Mouse (Mus musculus): ENCODE data around the gene Agmo. TPM values are rescaled to one million over a fixed set of nuclear protein-coding genes. Genes with fewer than 3 reads are reported as not detected.

Agmo gene
- polyA plus RNA-seq, 1 experiment from 2014 or later, result 0.37 TPM

GRCm38 (mm10) chr12:37273964-37274657, 32.7 kb downstream of the Agmo start:
- 78% methylated on average over 5 of the region's 5 CpGs for WGBS
- ATAC-seq (ENCODE audit: insufficient number of reproducible peaks, low FRiP score), result no peak
- Histone ChIP-seq H3K9ac (no peak overlapping the region), H3K27me3 (replicated peaks) (no peaks in the 10 kb centered on the region), H3K9me3 (replicated peaks) (no peaks in the 10 kb centered on the region), H3K4me3 (no peak overlapping the region), H3K36me3 (no peaks in the 10 kb centered on the region), H3K4me1 (replicated peaks) (no peaks in the 10 kb centered on the region), H3K4me2 (no peak overlapping the region), H3K27ac (ENCODE audit: poor library complexity, severe bottlenecking) (no peak overlapping the region)

GRCm38 (mm10) chr12:37274658-37275019, 33.2 kb downstream of the Agmo start:
- Histone ChIP-seq H3K27me3 (replicated peaks) (no peaks in the 10 kb centered on the region), H3K36me3 (no peaks in the 10 kb centered on the region), H3K4me2 (no peak overlapping the region), H3K9ac (no peak overlapping the region), H3K27ac (ENCODE audit: poor library complexity, severe bottlenecking) (no peak overlapping the region), H3K9me3 (replicated peaks) (no peaks in the 10 kb centered on the region), H3K4me1 (replicated peaks) (no peaks in the 10 kb centered on the region), H3K4me3 (no peak overlapping the region)
- 56% methylated on average over 2 of the region's 2 CpGs for WGBS
- no peak for ATAC-seq (ENCODE audit: insufficient number of reproducible peaks, low FRiP score)

GRCm38 (mm10) chr12:37306956-37307466, 65.6 kb downstream of the Agmo start:
- no peak overlapping the region for H3K4me2 ChIP-seq
- H3K4me3 ChIP-seq, result no peak overlapping the region
- H3K27ac ChIP-seq (ENCODE audit: poor library complexity, severe bottlenecking), result no peak overlapping the region
- H3K9me3 ChIP-seq (replicated peaks), result no peaks in the 10 kb centered on the region
- H3K36me3 ChIP-seq, result no peaks in the 10 kb centered on the region
- no peak overlapping the region for H3K9ac ChIP-seq
- 72% methylated on average over 1 of the region's 1 CpGs for WGBS
- H3K27me3 ChIP-seq (replicated peaks), result no peaks in the 10 kb centered on the region
- H3K4me1 ChIP-seq (replicated peaks), result no peaks in the 10 kb centered on the region
- no peak for ATAC-seq (ENCODE audit: insufficient number of reproducible peaks, low FRiP score)

GRCm38 (mm10) chr12:37310786-37311185, 69.3 kb downstream of the Agmo start:
- no peak for ATAC-seq (ENCODE audit: insufficient number of reproducible peaks, low FRiP score)
- no peak overlapping the region for H3K27ac ChIP-seq (ENCODE audit: poor library complexity, severe bottlenecking)
- no peaks in the 10 kb centered on the region for H3K4me1 ChIP-seq (replicated peaks)
- no peak overlapping the region for H3K4me2 ChIP-seq
- no peak overlapping the region for H3K4me3 ChIP-seq
- H3K9me3 ChIP-seq (replicated peaks), result no peaks in the 10 kb centered on the region
- no peaks in the 10 kb centered on the region for H3K27me3 ChIP-seq (replicated peaks)
- no peak overlapping the region for H3K9ac ChIP-seq
- WGBS, result 89% methylated on average over 1 of the region's 1 CpGs
- no peaks in the 10 kb centered on the region for H3K36me3 ChIP-seq

GRCm38 (mm10) chr12:37322860-37323259, 81.4 kb downstream of the Agmo start:
- Histone ChIP-seq H3K27ac (ENCODE audit: poor library complexity, severe bottlenecking) (no peak overlapping the region), H3K9me3 (replicated peaks) (no peaks in the 10 kb centered on the region), H3K27me3 (replicated peaks) (no peaks in the 10 kb centered on the region), H3K36me3 (no peaks in the 10 kb centered on the region), H3K4me2 (no peak overlapping the region), H3K4me1 (replicated peaks) (no peaks in the 10 kb centered on the region), H3K4me3 (no peak overlapping the region), H3K9ac (no peak overlapping the region)
- ATAC-seq (ENCODE audit: insufficient number of reproducible peaks, low FRiP score), result no peak
- WGBS, result 52% methylated on average over 3 of the region's 3 CpGs

GRCm38 (mm10) chr12:37334987-37335386, 93.5 kb downstream of the Agmo start:
- Histone ChIP-seq H3K9ac (no peak overlapping the region), H3K27me3 (replicated peaks) (no peaks in the 10 kb centered on the region), H3K27ac (ENCODE audit: poor library complexity, severe bottlenecking) (no peak overlapping the region), H3K4me3 (no peak overlapping the region), H3K4me1 (replicated peaks) (no peaks in the 10 kb centered on the region), H3K36me3 (no peaks in the 10 kb centered on the region), H3K9me3 (replicated peaks) (no peaks in the 10 kb centered on the region), H3K4me2 (no peak overlapping the region)
- ATAC-seq (ENCODE audit: insufficient number of reproducible peaks, low FRiP score), result no peak
- 52% methylated on average over 5 of the region's 5 CpGs for WGBS

GRCm38 (mm10) chr12:37344225-37344624, 102.8 kb downstream of the Agmo start:
- no peaks in the 10 kb centered on the region for H3K4me1 ChIP-seq (replicated peaks)
- H3K4me2 ChIP-seq, result no peak overlapping the region
- no peaks in the 10 kb centered on the region for H3K27me3 ChIP-seq (replicated peaks)
- no peak for ATAC-seq (ENCODE audit: insufficient number of reproducible peaks, low FRiP score)
- 75% methylated on average over 5 of the region's 5 CpGs for WGBS
- H3K36me3 ChIP-seq, result no peaks in the 10 kb centered on the region
- no peak overlapping the region for H3K4me3 ChIP-seq
- no peak overlapping the region for H3K9ac ChIP-seq
- no peak overlapping the region for H3K27ac ChIP-seq (ENCODE audit: poor library complexity, severe bottlenecking)
- no peaks in the 10 kb centered on the region for H3K9me3 ChIP-seq (replicated peaks)

GRCm38 (mm10) chr12:37345696-37346095, 104.3 kb downstream of the Agmo start:
- no peak for ATAC-seq (ENCODE audit: insufficient number of reproducible peaks, low FRiP score)
- Histone ChIP-seq H3K27me3 (replicated peaks) (no peaks in the 10 kb centered on the region), H3K4me3 (no peak overlapping the region), H3K4me2 (no peak overlapping the region), H3K36me3 (no peaks in the 10 kb centered on the region), H3K27ac (ENCODE audit: poor library complexity, severe bottlenecking) (no peak overlapping the region), H3K9ac (no peak overlapping the region), H3K4me1 (replicated peaks) (no peaks in the 10 kb centered on the region), H3K9me3 (replicated peaks) (no peaks in the 10 kb centered on the region)
- WGBS, result 72% methylated on average over 5 of the region's 5 CpGs

GRCm38 (mm10) chr12:37392316-37392715, 150.9 kb downstream of the Agmo start:
- Histone ChIP-seq H3K4me2 (no peak overlapping the region), H3K27me3 (replicated peaks) (no peaks in the 10 kb centered on the region), H3K9me3 (replicated peaks) (no peaks in the 10 kb centered on the region), H3K36me3 (no peaks in the 10 kb centered on the region), H3K27ac (ENCODE audit: poor library complexity, severe bottlenecking) (no peak overlapping the region), H3K4me1 (replicated peaks) (no peaks in the 10 kb centered on the region), H3K9ac (no peak overlapping the region), H3K4me3 (no peak overlapping the region)
- no peak for ATAC-seq (ENCODE audit: insufficient number of reproducible peaks, low FRiP score)
- 66% methylated on average over 3 of the region's 3 CpGs for whole genome bisulfite sequencing

- H3K4me3 ChIP-seq, result no peak overlapping the region
- no peaks in the 10 kb centered on the region for H3K36me3 ChIP-seq
- 85% methylated on average over 6 of the region's 6 CpGs for WGBS
- no peak overlapping the region for H3K27ac ChIP-seq (ENCODE audit: poor library complexity, severe bottlenecking)
- ATAC-seq (ENCODE audit: insufficient number of reproducible peaks, low FRiP score), result no peak
- no peaks in the 10 kb centered on the region for H3K27me3 ChIP-seq (replicated peaks)
- no peak overlapping the region for H3K4me2 ChIP-seq
- H3K9me3 ChIP-seq (replicated peaks), result no peaks in the 10 kb centered on the region
- H3K4me1 ChIP-seq (replicated peaks), result no peaks in the 10 kb centered on the region
- H3K9ac ChIP-seq, result no peak overlapping the region
Measured at GRCm38 (mm10) chr12:37402541-37402940, 161.1 kb downstream of the Agmo start.

GRCm38 (mm10) chr12:37426350-37426749, 184.9 kb downstream of the Agmo start:
- Histone ChIP-seq H3K9me3 (replicated peaks) (no peaks in the 10 kb centered on the region), H3K36me3 (no peaks in the 10 kb centered on the region), H3K27me3 (replicated peaks) (no peaks in the 10 kb centered on the region), H3K4me3 (no peak overlapping the region), H3K4me1 (replicated peaks) (no peaks in the 10 kb centered on the region), H3K4me2 (no peak overlapping the region), H3K9ac (no peak overlapping the region), H3K27ac (ENCODE audit: poor library complexity, severe bottlenecking) (no peak overlapping the region)
- no peak for ATAC-seq (ENCODE audit: insufficient number of reproducible peaks, low FRiP score)
- 77% methylated on average over 5 of the region's 5 CpGs for WGBS

GRCm38 (mm10) chr12:37426750-37427149, 185.3 kb downstream of the Agmo start:
- 77% methylated on average over 5 of the region's 5 CpGs for WGBS
- H3K27ac ChIP-seq (ENCODE audit: poor library complexity, severe bottlenecking), result no peak overlapping the region
- H3K4me1 ChIP-seq (replicated peaks), result no peaks in the 10 kb centered on the region
- no peak overlapping the region for H3K4me2 ChIP-seq
- no peaks in the 10 kb centered on the region for H3K27me3 ChIP-seq (replicated peaks)
- H3K9ac ChIP-seq, result no peak overlapping the region
- H3K4me3 ChIP-seq, result no peak overlapping the region
- no peaks in the 10 kb centered on the region for H3K36me3 ChIP-seq
- no peak for ATAC-seq (ENCODE audit: insufficient number of reproducible peaks, low FRiP score)
- no peaks in the 10 kb centered on the region for H3K9me3 ChIP-seq (replicated peaks)

All from heart, embryonic 12.5 days (tissue).